Mouse (Mus musculus): ENCODE results near the gene Tradd.

Tradd gene

GRCm38 (mm10) chr8:105270101-105270915 lies 5.9 kb upstream of the Tradd start:
- no peak for DNase-seq (ENCODE audit: low spot score)

DNA sequence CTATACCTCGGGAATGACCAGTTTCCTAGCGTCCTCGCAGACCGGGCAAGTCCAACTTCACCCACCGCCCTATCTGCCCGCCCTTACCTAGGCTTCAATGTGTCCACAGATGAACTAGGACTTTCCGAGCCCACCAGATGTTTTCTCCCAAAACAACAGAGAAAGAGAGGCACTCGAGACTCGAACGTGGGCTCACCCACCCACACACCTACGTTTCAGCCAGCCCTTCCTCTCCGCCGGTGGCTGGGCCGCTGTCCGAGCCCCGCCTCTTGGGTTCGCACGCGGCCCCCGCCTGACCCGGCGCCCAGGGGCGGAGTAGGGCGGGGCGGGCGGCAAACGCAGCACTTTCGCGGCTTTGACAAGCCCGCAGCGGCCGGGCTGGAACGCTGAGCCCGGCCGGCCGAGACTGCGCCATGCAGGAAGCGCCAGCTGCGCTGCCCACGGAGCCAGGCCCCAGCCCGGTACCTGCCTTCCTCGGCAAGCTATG lies 5.1 kb upstream of the Tradd start, which contains the start of gene Hsf4:
TSS of gene Hsf4 (plus strand) at position 341 of the 487 bp plus-strand sequence.
- peak; percentile 36 for DNase-seq (ENCODE audit: low spot score)

GRCm38 (mm10) chr8:105269075-105269458 lies 4.7 kb upstream of the Tradd start:
- no peak for DNase-seq (ENCODE audit: low spot score)

DNA sequence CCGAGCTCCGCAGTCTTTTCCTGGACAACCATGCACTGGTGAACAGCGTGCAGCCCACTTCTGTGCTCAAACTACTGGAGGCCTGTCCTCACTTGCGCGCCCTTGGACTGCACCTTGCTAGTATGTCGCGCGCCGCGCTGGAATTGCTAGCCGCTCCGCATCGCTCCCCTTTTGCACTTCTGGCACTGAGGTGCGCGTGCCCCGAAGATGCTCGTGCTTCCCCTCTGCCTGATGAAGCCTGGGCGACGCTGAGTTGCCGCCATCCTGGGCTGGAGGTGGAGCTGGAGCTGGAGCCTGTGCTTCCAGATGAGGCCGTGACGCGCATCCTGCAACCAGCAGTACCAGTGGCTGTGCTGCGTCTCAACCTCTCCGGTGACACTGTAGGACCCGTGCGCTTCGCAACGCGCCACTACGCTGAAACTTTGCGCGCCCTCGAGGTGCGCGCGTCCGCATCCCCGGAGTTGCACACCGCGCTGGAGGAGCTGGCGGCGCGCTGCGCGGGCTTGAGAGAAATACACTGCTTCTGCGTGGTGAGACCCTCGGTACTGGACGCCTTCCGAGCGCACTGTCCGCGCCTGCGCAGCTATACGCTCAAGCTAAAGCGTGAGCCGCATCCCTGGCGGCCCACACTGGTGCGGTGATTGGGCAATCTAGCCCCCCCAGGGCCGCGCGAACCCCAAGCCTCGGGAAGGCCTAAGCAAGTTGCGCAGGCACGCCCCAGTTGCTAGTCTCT lies 4.1 kb upstream of the Tradd start:
- DNase-seq (ENCODE audit: low spot score), result peak; percentile 79

- no peak for DNase-seq (ENCODE audit: low spot score)
These were observed 2.4 kb upstream of the Tradd start for GRCm38 (mm10) chr8:105266775-105267174.

- no peak for DNase-seq (ENCODE audit: low spot score)
These were observed 719 bp upstream of the Tradd start for GRCm38 (mm10) chr8:105265128-105265527.

GRCm38 (mm10) chr8:105263244-105263912 lies 1.0 kb downstream of the Tradd start:
- no peak for DNase-seq (ENCODE audit: low spot score)

DNA sequence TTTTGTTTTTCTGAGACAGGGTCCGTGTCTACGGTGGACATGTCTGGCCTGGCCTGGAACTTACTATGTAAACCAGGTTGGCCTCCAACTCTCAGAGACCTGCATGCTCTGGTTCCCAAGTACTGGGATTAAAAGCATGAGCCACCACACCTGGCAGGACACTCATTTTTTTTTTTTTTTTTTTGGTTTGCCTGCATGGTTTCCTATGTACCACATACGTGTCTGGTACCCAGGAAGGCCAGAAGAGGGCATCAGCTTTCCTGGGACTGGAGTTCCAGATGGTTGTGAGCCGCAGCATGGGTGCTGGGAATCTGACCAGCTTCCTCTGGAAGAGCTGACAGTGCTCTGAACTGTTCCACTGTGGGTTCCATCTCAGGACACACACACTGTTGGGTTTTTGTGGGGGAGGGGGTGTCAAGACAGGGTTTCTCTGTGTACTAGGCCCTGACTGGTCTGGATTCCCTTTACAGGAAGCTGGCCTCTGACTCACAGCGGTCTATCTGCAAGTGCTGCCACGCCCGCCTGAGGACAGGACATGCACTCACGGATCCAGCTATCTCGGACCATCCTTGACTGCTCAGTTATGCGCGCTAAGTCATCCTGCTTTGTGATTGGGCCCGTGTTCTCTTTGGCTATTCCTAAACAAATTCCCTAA lies 3.0 kb downstream of the Tradd start:
- no peak for DNase-seq (ENCODE audit: low spot score)

DNA sequence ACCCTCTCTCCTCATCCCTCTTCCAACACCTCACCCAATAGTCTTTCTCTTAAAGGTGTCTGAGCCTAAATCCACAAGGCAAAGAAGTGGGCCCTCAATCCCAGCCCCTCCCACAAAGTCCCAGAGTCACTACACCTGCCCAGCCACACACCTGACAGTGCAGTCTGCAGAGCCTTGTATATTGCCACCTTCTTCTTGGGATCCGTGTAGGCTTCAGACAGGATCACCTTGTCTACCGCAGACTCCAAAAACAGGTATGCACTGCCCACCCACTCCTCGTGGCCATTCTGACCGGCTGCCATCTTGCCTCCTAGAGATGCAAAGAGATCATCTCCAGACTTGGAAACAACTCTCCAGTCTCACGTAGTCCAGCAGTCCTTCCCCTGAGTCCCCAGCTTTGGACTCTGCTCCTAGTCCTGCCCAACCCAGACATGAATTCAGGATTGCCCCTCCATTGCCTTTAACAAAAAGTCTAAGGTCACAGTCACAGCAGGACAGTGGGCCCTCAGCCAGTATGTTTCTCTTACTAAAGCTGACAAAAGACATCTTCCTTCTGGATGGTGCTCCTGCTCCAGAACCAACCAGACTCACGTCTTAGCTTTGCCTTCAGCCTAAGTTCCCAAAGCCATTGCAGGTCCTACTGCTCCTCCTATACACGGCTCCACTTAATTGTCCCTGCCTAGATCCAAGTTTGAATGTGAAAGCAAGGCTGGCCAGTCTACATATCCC lies 3.9 kb downstream of the Tradd start:
- DNase-seq (ENCODE audit: low spot score), result no peak

- DNase-seq (ENCODE audit: low spot score), result peak; percentile 91
These were observed 4.6 kb downstream of the Tradd start for GRCm38 (mm10) chr8:105259721-105260320.

GRCm38 (mm10) chr8:105258911-105259720 lies 5.3 kb downstream of the Tradd start:
- DNase-seq (ENCODE audit: low spot score), result peak; percentile 59

DNA sequence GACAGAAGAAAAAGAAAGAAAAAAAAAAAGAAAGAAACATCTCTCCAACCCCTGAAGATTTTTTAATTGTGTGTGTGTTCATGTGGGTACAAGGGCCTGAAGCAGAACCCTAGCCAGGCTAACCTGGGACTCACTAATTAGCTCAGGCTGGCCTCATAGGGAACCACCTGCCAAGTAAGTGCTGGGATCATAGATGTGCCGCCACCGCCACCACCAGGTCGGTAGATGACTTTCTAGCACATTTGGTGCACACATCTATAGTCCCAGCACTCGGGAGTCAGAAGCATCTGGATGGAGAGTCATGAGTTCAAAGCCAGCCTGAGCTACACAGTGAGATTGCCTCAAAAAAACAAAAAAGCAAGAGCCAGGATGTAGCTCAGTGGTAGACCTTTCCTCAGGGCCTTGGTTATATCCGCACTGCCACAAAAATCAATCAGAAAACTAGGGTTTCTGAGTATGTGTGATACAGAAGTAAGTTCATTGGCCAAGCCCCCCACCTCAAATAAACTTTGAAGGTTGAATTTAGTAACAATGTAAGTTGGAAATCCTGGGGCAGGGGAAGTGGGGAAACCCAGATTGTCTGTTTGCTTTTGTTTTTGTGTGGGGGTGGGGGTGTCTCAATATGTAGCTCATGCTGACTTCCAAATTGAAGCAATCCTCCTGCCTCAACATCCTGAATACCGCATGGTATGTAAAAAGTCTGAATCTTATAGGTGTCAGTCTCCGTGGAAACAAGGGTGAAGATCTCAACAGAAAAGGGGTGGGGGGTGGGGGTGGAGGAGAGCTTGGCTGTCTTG lies 6.9 kb downstream of the Tradd start:
- no peak for DNase-seq (ENCODE audit: low spot score)

- DNase-seq (ENCODE audit: low spot score), result no peak
These were observed 9.5 kb downstream of the Tradd start, which contains the start of gene B3gnt9 for GRCm38 (mm10) chr8:105254966-105255350. Gene B3gnt9 (minus strand): TSS chr8:105255153.

- peak; percentile 94 for DNase-seq (ENCODE audit: low spot score)
These were observed 10.1 kb downstream of the Tradd start for GRCm38 (mm10) chr8:105254152-105254965.

DNA sequence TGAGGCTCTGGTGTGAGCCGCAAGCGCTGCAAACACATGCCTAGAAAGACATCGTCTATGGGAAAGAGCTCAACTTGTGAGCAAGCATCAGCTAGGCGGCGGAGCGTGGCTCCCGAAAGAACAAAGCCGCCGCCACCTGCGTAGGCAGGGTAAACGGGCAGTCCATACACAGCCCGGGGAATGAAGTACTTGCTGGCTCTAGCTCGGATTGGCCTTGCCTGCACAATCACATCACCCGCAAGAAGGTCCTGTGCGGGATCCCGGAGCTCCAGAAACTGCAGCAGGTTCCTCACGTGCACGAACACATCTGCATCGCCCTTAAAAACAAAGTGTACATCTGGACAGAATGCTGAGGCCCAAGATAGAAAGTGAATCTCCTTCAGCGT lies 10.7 kb downstream of the Tradd start:
- DNase-seq (ENCODE audit: low spot score), result no peak

DNA sequence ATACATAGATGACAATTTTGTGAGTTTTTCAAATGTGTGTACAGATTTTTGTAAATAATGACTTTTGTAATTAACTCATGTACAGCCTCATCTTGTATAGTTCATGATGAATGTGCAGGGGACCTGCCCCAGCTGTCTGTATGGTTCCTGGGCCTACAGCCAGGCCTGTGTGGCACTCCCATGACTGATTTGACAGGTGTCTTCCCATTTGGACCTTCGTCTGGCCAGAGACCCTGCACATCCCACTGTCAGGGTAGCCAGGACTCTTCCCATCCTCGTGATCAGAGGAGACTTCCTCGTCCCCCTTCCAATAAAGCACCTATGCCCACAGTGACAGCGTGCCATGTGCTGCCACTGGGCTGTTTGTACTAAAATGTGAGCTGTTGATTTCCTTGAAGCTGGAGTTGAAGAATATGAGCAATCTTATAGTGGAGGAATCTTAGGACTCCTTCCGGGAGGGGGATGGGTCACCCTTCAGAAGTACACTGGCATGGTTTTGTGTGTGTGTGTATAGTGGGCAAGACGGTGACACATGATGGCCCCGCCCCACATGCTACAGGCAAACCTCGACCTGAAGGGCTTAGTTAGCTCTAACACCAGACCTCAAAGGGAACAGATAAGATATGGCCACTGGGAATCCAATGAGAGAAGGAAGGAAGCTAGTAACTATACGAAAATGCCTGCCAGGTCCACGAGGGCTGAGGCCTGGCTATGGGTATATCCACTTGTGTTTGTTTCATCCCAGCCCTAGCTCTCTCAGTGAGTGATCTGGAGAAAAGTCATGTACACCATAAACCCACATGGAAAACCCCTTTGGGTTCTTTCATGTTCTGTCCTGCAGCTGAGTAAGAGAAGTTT lies 11.5 kb downstream of the Tradd start:
- no peak for DNase-seq (ENCODE audit: low spot score)

GRCm38 (mm10) chr8:105251954-105252353 lies 12.5 kb downstream of the Tradd start:
- no peak for DNase-seq (ENCODE audit: low spot score)
